Mouse (Mus musculus) kidney, adult 11 months (tissue): Measurements from ENCODE around the gene Irak4.

Experiments used
- DNase-seq: peaks from one replicate; pipeline ENCODE4 v3.0.0; 2022

Gene Irak4

DNA sequence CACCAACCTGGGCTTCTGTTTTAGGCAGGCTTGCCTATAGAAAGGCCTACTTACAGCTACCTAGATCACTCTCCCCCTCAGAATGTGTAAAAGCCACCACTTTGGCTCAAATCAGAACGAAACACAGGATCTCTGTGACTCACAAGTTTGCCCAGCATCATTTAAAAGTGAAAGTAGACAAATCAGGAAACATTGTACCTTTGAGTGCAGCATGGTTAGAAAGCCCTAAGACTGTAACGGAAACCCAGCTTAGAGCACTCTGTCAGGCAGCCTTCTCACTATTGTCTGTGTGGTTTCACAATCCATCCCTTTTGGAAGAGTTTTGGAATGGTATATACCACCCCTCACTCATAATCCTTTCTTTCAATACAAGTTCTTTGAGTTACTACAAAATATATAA is 21.5 kb downstream of the Irak4 start:
- DNase-seq: no peak

DNA sequence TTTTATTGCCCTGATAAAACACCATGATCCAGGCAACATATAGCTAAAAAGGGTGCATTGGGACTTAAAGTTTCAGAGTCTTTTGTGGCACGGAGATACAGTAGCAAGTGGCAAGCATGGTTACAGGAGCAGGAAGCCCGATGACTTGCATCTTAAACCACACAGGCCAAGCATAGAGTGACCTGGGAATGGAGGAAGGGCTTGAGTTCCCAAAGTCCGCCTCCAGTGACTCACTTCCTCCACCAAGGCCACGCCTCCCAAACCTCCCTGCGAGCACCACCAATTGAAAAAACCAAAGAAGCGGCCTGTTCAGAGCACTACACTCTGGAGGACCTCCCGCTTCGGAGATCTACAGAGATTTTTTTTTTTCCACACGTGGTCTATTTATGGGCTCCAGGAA is 22.4 kb downstream of the Irak4 start:
- no peak for DNase-seq

DNA sequence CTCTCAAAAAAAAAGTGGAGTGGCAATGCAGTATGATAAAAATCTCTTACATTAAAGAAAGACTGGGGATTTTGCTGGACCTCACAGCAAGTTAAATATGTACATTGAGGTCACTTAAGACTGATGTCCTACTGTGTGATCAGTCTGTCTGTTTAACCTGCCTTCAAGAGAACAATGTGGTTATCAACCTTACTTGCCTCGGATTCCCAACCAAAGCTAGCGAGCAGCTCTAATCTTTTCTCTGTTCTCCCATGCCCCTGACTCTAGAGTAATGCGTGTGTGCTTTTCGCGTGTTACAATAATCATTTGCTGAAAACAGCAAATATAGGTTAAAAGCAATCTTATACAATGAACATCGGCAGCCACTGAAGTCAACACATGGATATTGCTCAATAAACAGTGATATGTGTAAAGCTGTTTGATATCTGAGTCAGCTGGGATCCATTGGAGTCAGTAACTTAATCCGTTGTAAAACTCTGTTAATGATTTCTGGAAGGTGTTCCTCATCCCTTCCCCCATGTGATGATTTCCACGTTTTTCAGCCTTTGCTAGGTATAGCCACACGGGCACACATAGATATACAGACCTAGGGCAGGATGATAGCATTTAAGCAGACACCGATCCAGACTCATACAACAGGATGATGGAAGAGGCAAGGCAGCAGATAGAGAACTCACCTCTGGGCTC is 25.2 kb downstream of the Irak4 start:
- DNase-seq: no peak

DNA sequence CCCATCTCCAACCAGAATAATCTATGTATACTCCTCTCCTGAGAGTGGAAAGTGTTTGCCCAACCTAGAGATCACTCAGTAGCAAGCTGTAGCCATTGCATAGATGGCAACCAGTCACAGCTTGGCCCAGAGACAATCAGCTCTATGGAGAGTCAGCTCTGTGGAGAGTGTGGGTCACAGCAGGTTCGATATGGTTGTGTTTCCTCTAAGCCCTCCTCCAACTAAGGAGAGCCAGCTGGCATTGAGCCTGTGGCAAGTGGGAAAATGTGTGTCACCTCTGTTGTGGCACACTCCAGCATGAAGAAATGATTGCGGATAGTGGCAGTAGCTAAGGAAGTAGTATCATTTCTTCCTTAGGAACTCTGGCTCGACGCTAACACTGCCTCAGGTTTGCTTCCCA is 28.1 kb downstream of the Irak4 start:
- no peak for DNase-seq

DNA sequence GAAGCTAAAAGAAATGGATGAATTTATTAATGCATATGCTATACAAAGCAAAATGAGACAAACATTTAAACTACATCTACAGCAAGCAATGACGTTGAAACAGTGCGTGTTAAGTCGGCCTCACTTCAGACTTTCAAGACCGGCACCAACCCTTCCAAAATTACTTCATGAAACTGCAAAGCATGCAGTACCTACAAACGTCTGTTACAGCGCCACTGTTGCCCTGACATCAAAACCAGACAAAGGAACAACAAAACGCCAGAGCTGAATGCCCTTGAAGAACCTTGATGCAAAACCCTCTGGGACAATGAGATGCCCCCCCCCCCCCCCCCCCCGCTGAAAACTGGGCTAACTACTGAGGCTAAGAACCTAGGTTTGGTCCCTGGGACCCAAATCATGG is 29.3 kb downstream of the Irak4 start:
- DNase-seq: no peak

DNA sequence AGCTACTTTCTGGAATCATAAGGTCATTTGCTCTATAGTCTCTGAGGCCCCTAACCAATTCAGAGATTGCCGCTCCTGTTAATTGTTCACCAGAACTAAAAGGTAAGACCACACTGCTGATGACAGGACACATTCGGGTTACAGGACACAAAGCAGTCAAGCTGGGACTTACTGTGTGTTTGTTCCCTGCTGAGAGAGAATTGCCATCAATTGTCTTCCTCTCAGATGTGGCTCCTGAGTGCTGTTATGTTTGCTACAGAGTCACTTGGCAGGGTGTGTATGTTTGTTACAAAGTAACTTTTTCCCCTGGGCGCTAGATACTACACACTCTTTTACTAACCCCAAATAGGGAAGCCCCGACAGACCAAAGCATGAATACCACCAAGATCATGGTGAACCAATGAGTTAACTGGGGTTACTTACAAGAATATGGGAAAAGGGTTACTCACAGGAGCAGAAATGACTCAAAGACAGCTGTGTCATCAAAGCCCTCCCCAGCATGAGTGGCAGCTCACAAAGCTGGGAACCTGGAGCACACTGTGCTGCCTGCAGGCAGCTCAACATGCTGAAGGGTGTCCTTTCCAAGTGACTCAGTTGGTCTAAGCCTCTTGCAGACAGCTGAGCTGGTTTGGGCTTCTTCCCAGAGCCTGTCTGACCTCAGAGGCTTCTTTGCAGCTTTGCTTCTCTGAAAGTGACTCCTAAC is 31.3 kb downstream of the Irak4 start:
- DNase-seq: no peak

DNA sequence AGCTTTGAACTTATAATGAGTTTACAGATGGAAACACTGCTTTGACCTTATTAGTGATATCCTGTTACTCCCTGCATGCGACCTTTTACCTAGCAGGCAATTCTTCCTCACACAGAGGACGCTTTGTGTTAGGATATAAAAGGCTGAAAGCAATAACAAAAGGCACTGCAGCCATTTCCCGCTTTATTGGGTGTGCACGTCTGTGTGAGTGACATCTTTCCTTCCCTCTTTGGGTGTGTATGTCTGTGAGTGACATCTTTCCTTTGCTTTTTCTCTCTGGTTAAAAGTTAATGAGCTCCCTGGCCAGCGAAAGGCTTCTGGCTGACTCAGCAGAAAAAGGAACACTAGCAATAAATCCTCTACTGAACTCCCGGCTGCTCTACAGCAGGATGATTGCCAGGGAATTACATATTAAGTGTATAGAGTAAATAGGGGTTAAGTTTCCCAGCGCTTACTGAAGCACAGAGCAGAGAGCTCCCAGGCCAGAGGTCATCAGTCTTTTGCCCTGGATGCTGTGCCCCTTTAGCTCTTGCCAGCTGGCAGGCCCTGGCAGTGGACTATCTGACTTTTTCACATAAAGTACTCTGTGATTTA is 38.7 kb downstream of the Irak4 start:
- peak; percentile 59 for DNase-seq

DNA sequence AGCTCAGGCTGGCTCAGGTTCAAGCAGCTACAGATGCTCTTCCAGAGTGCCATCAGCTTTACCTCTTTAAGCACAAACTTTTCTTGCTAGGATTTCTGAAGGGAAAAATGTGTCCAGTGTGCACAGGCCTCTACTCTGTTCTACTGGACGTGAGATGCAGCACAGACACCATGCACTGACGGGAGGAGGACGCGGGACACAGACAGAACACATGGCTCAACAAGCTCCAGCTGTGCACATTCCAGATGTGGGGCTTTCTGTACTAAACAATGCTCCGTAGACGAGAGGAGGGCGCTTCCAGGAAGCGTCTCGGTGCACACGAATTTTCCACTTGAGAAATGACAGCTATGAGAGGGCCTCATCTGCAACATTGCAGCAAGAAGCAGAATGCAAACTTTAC is 39.7 kb downstream of the Irak4 start:
- no peak for DNase-seq

DNA sequence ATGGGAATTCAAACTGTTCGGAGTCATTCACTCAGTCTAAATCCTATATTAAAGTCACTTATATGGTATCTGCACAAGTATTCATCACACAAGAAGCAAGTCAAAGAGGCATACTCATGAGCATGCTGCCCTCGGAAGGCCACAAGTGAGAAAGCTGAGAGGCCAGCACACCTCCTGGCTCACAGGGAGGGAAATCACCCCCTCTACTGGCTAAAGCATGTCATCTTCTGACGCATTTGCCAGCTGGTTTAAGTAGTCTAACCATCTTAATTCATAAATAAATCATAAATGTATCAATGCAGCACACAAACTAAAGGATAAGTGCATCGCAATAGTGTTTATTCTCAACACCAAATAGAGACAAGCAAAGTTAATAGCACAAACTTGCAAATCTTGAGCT is 41.3 kb downstream of the Irak4 start:
- DNase-seq: no peak

DNA sequence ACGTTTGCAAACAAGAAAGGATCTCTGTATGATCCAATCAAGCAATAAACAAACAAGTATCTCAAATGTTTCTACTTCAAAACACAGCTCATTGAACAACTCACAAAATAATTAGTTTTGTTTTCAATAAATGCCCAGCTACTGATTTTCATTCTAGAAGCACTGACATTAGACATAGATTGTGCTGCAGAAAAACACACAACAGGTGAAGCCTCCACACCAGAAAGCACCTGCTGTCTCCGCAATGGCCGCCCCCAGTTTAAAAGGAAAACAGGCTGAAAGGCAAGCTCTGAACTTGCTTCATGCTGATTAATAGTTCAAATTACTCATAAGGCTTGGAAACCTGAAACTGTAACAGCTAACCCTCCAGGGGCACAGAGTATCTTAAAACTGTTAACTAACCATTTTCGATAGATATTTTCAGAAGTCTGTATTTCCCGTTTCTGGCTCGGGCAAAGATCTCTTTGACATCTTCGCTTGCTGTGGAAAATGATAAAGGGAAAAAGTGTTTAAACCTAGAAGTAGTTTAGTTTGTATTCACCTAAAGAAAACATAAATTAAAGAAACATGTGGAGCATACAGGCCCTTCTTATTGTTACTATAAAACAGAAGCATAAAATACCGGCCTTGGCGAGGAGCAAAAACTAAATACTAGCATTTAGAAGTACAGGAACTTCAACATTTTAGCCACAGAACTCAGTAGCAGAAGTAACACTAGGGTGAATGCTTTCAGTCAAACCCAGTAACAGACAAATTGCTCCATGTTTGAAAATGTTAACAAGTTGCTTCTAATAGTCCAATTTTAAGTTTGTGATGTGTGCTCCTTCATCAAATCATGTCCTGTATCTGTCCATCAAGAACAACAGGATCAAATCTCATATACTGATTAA is 44.6 kb downstream of the Irak4 start:
- DNase-seq: no peak

DNA sequence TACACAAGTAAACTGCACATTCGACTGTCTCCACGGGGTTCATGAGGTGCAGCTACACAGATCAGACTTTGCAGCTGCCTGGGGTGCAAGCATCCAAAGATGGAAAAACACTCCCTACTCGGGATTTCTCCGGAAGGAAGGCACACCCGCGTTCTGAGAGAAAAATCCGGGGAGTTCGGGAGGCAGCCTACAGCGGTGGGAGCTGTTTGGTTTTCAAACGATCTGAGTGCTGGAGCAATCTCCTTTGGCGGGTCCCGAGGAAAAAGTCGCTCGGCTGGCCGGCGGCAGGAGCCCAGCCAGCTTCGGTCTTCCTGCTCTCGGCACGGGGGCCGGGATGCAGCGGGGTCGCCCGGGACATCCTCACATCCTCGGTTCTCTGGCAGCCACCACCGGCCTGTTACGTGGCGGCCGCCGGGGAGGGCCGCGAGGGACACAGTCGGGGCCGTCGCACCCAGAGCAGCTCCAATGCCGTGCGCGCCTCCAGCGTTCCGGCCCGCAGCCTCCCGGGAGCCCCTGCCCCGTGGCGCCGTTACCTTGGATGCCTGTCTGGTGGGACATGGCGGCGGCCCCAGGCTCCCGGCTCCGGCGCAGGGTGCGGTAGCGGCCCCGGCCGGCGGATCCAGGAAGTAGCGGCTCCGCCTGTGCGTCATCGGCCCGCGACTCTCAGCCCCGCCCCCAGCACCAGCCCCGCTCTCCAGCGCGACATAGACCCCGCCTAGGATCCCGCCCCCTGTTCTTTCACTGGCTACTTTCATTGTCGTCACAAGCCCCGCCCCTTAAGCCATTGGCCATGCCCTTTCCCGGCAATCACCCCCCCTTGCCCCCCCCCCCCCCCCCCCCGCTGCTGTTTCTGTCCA is 46.0 kb downstream of the Irak4 start, which contains the start of gene Twf1:
Gene Twf1, minus strand, starts transcription at position 671 of the 857 bp plus-strand sequence.
- peak; percentile 95 for DNase-seq

DNA sequence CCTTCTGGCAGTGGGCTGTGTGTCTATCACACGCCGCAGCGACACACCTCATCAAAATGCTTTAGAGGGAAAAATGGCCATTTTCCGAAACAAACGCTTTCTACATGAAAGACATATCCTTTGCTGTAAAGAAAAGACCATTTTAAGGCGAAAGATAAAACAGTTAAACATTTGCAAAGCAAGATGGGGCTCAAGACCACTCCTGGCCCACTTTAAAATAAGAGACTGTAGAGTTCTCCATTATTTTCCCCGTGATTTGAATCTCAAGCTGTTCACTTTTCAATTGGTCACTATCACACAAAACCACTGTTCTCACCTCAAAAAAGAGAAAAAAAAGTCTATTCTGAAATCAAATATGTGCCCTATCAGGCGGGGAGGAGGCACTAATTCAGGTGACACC is 46.6 kb downstream of the Irak4 start:
- DNase-seq: no peak

DNA sequence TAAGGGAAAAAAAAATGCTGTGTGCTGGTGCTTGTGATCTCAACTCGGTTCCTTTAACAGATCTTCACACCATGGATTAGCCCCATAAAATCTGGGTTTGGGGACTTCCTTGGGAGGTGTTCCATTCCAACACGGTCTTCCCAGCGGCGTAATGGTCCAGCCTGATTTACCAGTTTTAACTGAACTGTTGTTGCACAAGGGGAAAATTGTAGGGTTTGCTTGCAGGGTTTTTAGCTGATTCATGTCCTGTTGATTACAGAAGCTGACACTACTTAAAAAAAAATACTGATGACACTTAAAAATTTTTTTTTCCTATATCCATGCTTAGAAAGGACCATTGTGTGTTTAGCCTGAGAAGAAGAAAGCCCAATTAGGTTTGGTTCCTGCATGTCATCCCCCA is 47.9 kb downstream of the Irak4 start:
- DNase-seq: no peak

DNA sequence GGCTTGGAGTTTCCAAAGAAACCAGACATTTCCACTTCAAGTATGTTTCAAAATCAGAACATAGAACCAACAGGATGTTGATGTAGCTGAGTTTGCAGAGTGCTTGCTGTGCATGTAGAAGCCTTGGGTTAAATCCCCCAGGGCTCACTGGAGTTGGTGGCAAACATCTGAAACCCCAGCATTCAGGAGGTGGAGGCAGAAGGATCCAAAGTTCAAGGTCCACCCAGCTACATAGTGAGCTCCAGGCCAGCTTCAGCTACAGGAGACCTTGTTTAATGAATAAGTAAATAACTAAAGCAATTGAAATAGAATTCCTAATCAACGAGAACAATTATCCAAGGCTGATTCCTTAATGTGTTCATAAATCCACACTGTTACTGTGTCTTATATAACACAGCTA is 50.1 kb downstream of the Irak4 start:
- DNase-seq: peak; percentile 79

DNA sequence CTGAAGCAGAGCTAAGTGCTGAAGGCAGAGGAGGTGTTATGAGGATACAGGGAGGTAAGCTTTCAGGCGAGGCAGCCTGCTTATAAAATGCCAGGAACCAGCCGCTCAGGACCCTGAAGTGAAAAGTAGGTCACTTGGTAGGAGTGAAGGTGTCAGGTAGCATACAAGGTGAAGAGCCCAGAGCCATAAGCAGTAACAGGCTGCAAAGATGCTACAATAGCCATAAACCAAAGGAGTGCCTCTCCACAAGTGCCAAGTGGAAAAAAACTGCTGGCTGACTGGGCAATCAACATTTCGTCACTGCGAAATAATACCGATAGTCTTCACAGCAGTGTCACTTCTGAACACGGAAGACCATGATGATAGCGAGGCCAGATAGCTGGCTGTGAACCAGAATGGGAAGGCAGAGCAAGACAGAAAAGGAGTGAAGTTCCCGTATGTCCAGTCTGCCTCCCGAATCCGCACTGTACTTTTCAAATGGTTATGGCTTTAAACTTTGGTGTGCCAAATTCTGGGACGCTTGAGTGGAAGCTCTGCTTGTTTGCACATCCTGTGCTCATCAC is 56.8 kb downstream of the Irak4 start:
- DNase-seq: no peak

DNA sequence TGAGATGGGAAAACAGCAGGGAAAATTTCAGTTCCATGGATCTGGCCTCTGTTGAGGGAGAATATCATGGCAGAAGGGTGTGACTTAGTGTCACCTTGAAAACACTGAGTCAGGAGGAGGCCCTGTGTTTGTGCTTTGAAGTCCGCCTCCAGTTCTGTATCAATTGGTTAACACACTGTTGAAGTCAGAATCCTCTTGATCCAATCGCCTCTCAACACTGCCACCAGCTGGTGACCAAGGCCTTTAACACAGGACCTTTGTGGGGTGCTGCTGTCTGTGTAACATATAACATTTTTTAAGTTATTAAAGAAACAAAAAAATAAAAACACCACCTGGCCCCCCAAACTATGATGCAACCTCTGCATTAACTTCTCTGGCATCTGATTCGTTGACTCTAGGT is 57.9 kb downstream of the Irak4 start:
- peak; percentile 21 for DNase-seq

DNA sequence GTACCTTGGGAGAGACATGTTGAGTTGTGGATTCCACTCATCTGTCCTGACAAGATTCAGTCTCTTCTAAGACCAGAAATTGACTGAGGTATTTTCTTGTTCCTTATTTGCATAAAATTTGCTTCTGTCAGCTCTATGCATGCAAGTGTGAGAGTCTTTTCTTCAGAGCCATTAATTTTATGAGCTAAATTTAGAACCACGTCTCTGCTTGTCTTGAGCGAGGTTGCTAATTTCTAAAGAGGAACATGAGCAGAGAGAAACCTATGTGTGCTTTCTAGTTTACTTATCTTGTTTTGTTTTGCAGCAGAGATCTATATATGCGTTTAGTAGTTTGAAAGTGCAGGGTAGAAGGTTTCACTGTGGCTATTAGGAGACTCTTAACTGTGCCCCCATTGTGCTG is 59.0 kb downstream of the Irak4 start:
- DNase-seq: no peak

DNA sequence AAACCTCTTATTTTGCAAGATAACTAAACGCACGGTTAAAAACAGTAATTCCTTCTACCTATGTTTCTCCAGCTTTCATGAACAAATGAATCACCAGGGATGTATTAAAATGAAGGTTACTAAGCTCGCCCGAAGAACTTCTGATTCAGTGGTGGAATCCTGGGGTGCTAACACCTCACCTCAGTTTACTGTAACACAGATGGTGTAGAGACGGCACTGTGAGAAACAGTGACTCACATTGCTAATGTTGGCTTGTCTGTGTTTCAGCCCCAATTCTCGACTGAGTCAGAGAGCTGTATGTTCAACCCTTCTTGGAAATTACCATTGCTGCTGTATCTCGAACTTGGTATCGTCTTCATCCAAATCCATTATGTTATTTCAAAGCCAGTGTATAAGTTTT is 64.3 kb downstream of the Irak4 start:
- no peak for DNase-seq

DNA sequence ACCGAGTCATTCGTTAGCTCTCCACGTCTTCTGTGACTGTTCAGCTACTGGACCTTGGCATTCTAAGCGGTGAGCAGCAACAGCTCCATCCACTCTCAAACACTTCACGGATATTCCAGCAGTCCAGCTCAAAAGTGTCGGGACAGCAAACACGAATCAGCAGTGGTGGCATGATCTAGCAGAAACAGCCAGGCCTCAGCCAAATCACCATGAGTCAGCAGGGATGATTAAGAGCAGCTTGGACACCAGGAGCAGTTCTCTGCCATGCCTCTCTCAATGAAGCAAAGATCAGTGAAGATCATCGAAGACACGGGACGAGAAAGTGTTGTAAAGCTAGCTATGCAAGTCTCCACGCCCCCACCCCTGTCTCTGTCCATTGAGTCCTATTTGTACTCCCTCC is 72.6 kb downstream of the Irak4 start:
- DNase-seq: no peak

DNA sequence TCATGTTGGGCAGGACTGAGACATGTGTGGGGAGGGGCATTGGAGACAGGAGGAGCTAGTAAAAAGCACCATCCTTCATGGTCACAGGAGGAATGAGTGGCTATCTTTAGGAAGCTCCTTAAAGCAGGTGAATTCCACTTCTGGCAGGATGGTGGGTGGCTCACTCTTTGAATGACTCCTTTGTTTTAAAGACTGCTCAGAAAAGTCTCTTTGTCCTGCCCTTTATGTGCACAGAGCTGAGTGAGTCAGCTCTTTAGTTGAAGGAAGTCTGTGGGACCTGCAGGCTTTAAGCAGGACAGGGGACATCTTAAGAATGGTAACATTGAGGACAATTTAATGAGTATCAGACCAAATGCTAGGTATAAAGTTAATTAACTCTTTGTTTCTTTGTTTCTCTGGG is 77.5 kb downstream of the Irak4 start:
- DNase-seq: no peak

DNA sequence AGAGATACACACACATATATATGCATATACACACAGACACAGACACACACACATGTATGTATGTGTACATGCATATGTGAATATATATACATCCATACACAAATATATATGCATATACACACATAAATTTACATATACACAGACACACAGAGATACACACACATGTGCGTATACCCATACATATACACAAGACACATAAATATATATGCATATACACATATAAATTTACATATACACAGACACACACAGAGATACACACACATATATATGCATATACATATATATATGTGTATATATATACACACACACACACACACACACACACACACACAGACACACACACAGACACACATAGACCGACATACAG is 85.0 kb downstream of the Irak4 start:
- DNase-seq: no peak
